Mouse (Mus musculus) testis, adult 2 months (tissue): ENCODE measurements around the gene Phactr1.

Experiments used
- CTCF ChIP-seq: fragments of 200-500 bp; IDR thresholded peaks from 2 replicates; pipeline ENCODE4 v1.5.1; 2012; ENCODE audit warnings: low read depth, mild to moderate bottlenecking, inconsistent platforms, low read length, moderate library complexity; ENCODE audit not compliant: control insufficient read depth, insufficient read depth, insufficient replicate concordance
- POLR2A ChIP-seq: fragments of 200-500 bp; IDR thresholded peaks from 2 replicates; pipeline ENCODE4 v1.6.1; 2012; ENCODE audit warnings: low read depth, mild to moderate bottlenecking, inconsistent platforms, low read length, moderate library complexity; ENCODE audit not compliant: control insufficient read depth

DNA sequence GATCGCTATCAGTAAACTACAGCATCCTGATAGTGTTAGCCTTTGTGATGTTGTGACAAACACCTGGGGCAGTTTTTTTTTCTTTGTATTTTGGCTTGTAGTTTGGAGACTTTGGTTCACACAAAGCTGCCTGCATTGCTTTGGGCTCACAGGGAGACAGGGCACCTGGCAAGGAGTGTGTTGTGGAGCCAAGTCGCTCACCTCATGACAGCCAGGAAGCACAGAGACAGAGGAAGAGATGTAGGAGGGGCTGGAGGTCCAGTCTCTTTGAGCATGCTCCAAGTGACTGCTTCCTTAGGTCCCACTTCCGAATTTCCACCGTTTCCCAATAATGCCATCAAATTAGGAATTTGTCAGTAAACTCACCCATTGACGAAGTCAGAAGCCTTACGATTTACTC is 272.6 kb downstream of the Phactr1 start:
- TF ChIP-seq CTCF (no peak), POLR2A (no peak)
